Mouse (Mus musculus) heart, adult 2 months (tissue): ENCODE measurements at regions not wholly inside any gene's neighbourhood (a gene's known extent, or its start where the extent isn't known, plus 50 kb on each side); places are given as distances from the start of the nearest gene placed in this dataset.

Experiments used
- CTCF ChIP-seq: fragments of 200-600 bp; IDR thresholded peaks from 2 replicates; pipeline ENCODE4 v1.8.1; 2022; ENCODE audit warnings: antibody characterized with exemption, mild to moderate bottlenecking, moderate library complexity
- EP300 ChIP-seq: fragments of 200-500 bp; IDR thresholded peaks from 2 replicates; pipeline ENCODE4 v1.6.1; 2011; ENCODE audit warnings: low read depth, low read length, control low read depth; ENCODE audit not compliant: insufficient read depth
- POLR2A ChIP-seq: fragments of 200-500 bp; IDR thresholded peaks from 2 replicates; pipeline ENCODE4 v1.6.1; 2011; ENCODE audit warnings: mild to moderate bottlenecking, low read depth, low read length, control low read depth; ENCODE audit not compliant: insufficient read depth

GRCm38 (mm10) chr5:50752766-50753165 is 694.0 kb upstream of the Adgra3 start:
- peak; percentile 76 for TF ChIP-seq CTCF
- no peak for TF ChIP-seq POLR2A
- no peak for TF ChIP-seq EP300
